Mouse (Mus musculus) forebrain, embryonic 16.5 days (tissue): ENCODE data around the gene Col5a1. TPM values are rescaled to one million over a fixed set of nuclear protein-coding genes. Genes with fewer than 3 reads are reported as not detected.

ENCODE experiments used
- ATAC-seq: fragments of 200-750 bp; cut with Nextera tagmentation; 2 replicates; pipeline ENCODE4 v1.8.0; 2017; ENCODE audit warnings: mild to moderate bottlenecking, moderate library complexity
- H3K27ac ChIP-seq: fragments of 300-500 bp; sonication (generic); 2 replicates; pipeline ENCODE4 v1.5.1; 2014; ENCODE audit warnings: low read length, control low read depth
- H3K27me3 ChIP-seq: fragments of 300-500 bp; sonication (generic); replicated peaks from 2 replicates; pipeline ENCODE4 v1.6.1; 2014; ENCODE audit warnings: low read length; ENCODE audit not compliant: control insufficient read depth, insufficient read depth
- H3K36me3 ChIP-seq: fragments of 300-500 bp; sonication (generic); 2 replicates; pipeline ENCODE4 v1.6.1; 2014; ENCODE audit not compliant: control insufficient read depth, insufficient read depth
- H3K4me1 ChIP-seq: fragments of 300-500 bp; sonication (generic); replicated peaks from 2 replicates; pipeline ENCODE4 v1.6.1; 2014; ENCODE audit warnings: low read length; ENCODE audit not compliant: control insufficient read depth, insufficient read depth
- H3K4me2 ChIP-seq: fragments of 300-500 bp; sonication (generic); 2 replicates; pipeline ENCODE4 v1.6.1; 2014; ENCODE audit warnings: mild to moderate bottlenecking, low read length, control low read depth
- H3K4me3 ChIP-seq: fragments of 300-500 bp; sonication (generic); replicated peaks from 2 replicates; pipeline ENCODE4 v1.5.1; 2014; ENCODE audit warnings: mild to moderate bottlenecking, low read length, control low read depth
- H3K9ac ChIP-seq: fragments of 300-500 bp; sonication (generic); replicated peaks from 2 replicates; pipeline ENCODE4 v1.6.1; 2014; ENCODE audit warnings: low read depth, low read length, control low read depth
- H3K9me3 ChIP-seq: fragments of 300-500 bp; sonication (generic); 2 replicates; pipeline ENCODE4 v1.6.1; 2016; ENCODE audit warnings: low read length; ENCODE audit not compliant: control insufficient read depth
- WGBS: fragments of 180-500 bp; shearing (Covaris S2); extraction: QIAGEN DNeasy Blood & Tissue Kit; methylation state at CpG from one replicate; pipeline ENCODE4 v1.1.7; 2014; 5-methylcytosine and 5-hydroxymethylcytosine counted together
- polyA plus RNA-seq: library from polyadenylated mRNA; unstranded; fragments of >200 nt; fragmentation: Nextera tagmentation; extraction: Ambion mirVana; gene quantifications from 2 replicates; pipeline ENCODE4 v1.2.1, GENCODE M21; 2015

The Col5a1 gene
- polyA plus RNA-seq, 1 experiment from 2014 or later, result 4.8 TPM

GRCm38 (mm10) chr2:28066686-28067085 is 180.5 kb downstream of the Col5a1 start:
- no peak overlapping the region; the same call in 1 of the 2 replicates for H3K27ac ChIP-seq
- no peak for ATAC-seq

GRCm38 (mm10) chr2:28067175-28067574 is 180.9 kb downstream of the Col5a1 start:
- WGBS, result 46% methylated on average over 6 of the region's 6 CpGs
- Histone ChIP-seq H3K9ac (no peak overlapping the region), H3K9me3 (no peaks in the 10 kb centered on the region), H3K27ac (peak overlapping the region; percentile 51), H3K4me1 (peaks cover 22% of the 10 kb centered on the region), H3K27me3 (no peaks in the 10 kb centered on the region), H3K4me2 (no peak overlapping the region), H3K36me3 (no peaks in the 10 kb centered on the region), H3K4me3 (no peak overlapping the region)
- no peak for ATAC-seq

More at GRCm38 (mm10) chr2:28066686-28067085, 180.5 kb downstream of the Col5a1 start:
- Histone ChIP-seq H3K4me3 (no peak overlapping the region), H3K4me1 (peaks cover 22% of the 10 kb centered on the region), H3K9ac (no peak overlapping the region), H3K9me3 (no peaks in the 10 kb centered on the region), H3K27me3 (no peaks in the 10 kb centered on the region), H3K36me3 (no peaks in the 10 kb centered on the region), H3K4me2 (no peak overlapping the region)
- WGBS, result 81% methylated on average over 5 of the region's 5 CpGs

GRCm38 (mm10) chr2:28067821-28068536 is 181.8 kb downstream of the Col5a1 start:
- WGBS, result 55% methylated on average over 2 of the region's 2 CpGs
- peak overlapping the region; percentile 51 for H3K27ac ChIP-seq
- H3K4me3 ChIP-seq, result no peak overlapping the region
- no peaks in the 10 kb centered on the region for H3K27me3 ChIP-seq
- H3K4me2 ChIP-seq, result no peak overlapping the region
- no peak overlapping the region for H3K9ac ChIP-seq
- peak; percentile 51; the same call in 1 of the 2 replicates for ATAC-seq
- no peaks in the 10 kb centered on the region for H3K36me3 ChIP-seq
- H3K9me3 ChIP-seq, result no peaks in the 10 kb centered on the region
- peaks cover 22% of the 10 kb centered on the region for H3K4me1 ChIP-seq

GRCm38 (mm10) chr2:28068537-28068878 is 182.3 kb downstream of the Col5a1 start:
- Histone ChIP-seq H3K4me2 (no peak overlapping the region), H3K36me3 (no peaks in the 10 kb centered on the region), H3K4me3 (no peak overlapping the region), H3K9me3 (no peaks in the 10 kb centered on the region), H3K4me1 (peaks cover 22% of the 10 kb centered on the region), H3K27me3 (no peaks in the 10 kb centered on the region), H3K27ac (peak overlapping the region; percentile 49), H3K9ac (no peak overlapping the region)
- ATAC-seq, result peak; percentile 95
- WGBS, result 10% methylated on average over 9 of the region's 9 CpGs

- WGBS, result 81% methylated on average over 7 of the region's 7 CpGs
- H3K9me3 ChIP-seq, result no peaks in the 10 kb centered on the region
- no peak overlapping the region for H3K27ac ChIP-seq
- H3K9ac ChIP-seq, result no peak overlapping the region
- H3K36me3 ChIP-seq, result no peaks in the 10 kb centered on the region
- H3K4me1 ChIP-seq, result no peaks in the 10 kb centered on the region
- ATAC-seq, result no peak
- H3K4me2 ChIP-seq, result no peak overlapping the region
- no peaks in the 10 kb centered on the region for H3K27me3 ChIP-seq
- no peak overlapping the region for H3K4me3 ChIP-seq
Measured at GRCm38 (mm10) chr2:28075616-28076187, 189.5 kb downstream of the Col5a1 start.

- Histone ChIP-seq H3K4me2 (no peak within 1 kb of the TSS), H3K27me3 (no peaks in the 10 kb centered on the region), H3K9me3 (no peaks in the 10 kb centered on the region), H3K4me3 (no peak within 1 kb of the TSS), H3K4me1 (no peaks in the 10 kb centered on the region), H3K36me3 (no peaks in the 10 kb centered on the region), H3K9ac (no peak within 1 kb of the TSS), H3K27ac (no peak within 1 kb of the TSS)
- ATAC-seq, result no peak
- 86% methylated on average over 3 of the region's 3 CpGs for WGBS
Measured at GRCm38 (mm10) chr2:28084768-28085167, 198.5 kb downstream of the Col5a1 start, which contains the start of gene Fcnb. Fcnb (minus strand) TSS chr2:28084885.

GRCm38 (mm10) chr2:28086112-28086511 is 199.9 kb downstream of the Col5a1 start:
- no peaks in the 10 kb centered on the region for H3K36me3 ChIP-seq
- H3K9ac ChIP-seq, result no peak overlapping the region
- H3K4me2 ChIP-seq, result no peak overlapping the region
- ATAC-seq, result no peak
- no peaks in the 10 kb centered on the region for H3K9me3 ChIP-seq
- H3K4me1 ChIP-seq, result no peaks in the 10 kb centered on the region
- no peaks in the 10 kb centered on the region for H3K27me3 ChIP-seq
- 78% methylated on average over 10 of the region's 10 CpGs for WGBS
- no peak overlapping the region for H3K27ac ChIP-seq
- H3K4me3 ChIP-seq, result no peak overlapping the region

- Histone ChIP-seq H3K27ac (no peak overlapping the region), H3K4me2 (no peak overlapping the region), H3K9ac (no peak overlapping the region), H3K4me1 (no peaks in the 10 kb centered on the region), H3K27me3 (no peaks in the 10 kb centered on the region), H3K36me3 (no peaks in the 10 kb centered on the region), H3K9me3 (no peaks in the 10 kb centered on the region), H3K4me3 (no peak overlapping the region)
- 83% methylated on average over 5 of the region's 5 CpGs for WGBS
- no peak for ATAC-seq
Measured at GRCm38 (mm10) chr2:28089095-28089494, 202.9 kb downstream of the Col5a1 start.
